Mouse (Mus musculus) spleen, adult 12 weeks (tissue): ENCODE data around the gene Ubtf.
A peak's percentile ranks its signal among the peaks of the same experiment; 100 is the strongest.
"Not testable (repeated sequence)": the region's sequence is repeated elsewhere in the genome, so short reads cannot be mapped to it uniquely, and the experiment has no call there.

Experiments used
- DNase-seq: peaks from one replicate; pipeline ENCODE4 v3.0.0; 2022; ENCODE audit warnings: low spot score

Ubtf gene

DNA sequence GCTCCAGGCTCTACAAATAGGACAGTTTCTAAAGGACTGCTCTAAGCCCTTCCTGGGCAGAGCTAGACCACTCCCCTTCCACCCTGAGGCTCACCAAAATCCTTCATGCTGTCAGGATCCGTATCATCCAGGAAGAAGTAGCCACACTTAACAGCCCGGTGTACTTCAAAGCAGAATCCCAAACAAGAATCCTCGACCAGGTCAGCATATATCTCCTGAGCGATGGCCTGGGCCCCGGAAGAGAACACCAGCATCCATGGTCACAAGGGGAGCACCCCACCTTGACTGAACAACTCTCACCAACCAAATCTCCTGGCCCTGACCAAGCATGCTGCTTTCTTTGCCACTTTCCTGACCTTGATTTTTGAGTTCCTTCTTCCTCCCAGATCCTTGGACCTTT is 25.1 kb downstream of the Ubtf start:
- DNase-seq = no peak

DNA sequence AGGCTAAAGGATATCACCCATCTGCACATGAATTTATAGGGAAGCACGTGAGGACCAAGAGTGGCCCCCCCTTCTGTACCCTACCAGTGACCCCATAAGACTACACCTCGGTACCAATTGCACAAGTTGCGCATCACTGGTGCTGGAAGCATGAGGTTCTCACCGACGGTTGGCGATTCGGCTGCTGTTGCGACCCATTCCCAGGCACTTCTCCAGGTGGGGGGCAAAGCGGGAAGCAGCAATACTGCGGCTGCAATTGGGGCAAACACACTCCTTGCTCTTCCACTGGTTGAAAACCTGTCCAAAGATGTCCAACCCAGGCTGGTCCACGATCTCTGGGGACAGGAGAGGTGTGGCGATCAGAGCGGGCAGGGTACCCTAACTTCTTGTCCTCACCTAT is 25.6 kb downstream of the Ubtf start:
- DNase-seq = no peak

DNA sequence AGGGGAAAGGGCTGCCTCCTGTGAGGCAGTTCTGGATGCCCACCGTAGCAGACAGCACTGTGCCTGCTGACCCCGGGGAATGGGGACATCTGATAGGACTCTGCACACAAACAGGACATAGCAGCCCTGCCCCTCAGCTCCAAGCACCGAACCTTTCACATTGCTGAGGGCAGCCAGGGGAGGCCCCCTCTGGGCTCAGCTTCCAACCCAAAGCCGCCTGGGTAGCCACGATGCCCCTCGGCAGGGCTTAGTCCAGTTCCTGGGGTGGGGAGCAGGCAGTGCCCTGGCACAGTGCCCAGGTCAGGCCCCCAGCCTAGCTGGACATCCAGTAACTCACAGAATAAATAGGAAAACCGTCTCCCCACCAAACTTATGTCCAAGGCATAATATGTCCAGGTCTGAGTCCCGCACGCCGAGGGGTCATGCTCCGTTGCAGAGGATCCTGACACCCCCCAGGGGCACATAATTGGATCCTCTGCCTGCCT is 28.4 kb downstream of the Ubtf start:
- DNase-seq = no peak

DNA sequence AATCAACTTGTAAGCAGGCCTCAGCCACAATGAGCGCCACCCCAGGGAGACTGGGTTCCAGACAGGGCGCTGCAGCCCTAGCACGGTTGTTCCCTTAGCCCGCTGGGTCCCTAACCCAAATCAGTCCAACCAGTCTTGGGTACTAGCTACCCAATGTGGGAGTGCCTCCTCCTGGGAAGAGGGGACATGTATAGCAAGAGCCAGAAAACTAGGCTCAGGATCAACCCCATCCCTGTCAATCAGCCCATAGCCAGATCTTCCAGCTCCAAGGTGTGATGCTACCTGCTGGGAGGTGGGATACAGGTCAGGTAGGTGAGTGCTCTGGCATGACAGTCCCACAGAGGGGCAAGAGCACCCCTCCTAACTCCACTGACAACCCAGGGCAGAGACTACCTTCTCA is 29.4 kb downstream of the Ubtf start:
- DNase-seq = no peak

DNA sequence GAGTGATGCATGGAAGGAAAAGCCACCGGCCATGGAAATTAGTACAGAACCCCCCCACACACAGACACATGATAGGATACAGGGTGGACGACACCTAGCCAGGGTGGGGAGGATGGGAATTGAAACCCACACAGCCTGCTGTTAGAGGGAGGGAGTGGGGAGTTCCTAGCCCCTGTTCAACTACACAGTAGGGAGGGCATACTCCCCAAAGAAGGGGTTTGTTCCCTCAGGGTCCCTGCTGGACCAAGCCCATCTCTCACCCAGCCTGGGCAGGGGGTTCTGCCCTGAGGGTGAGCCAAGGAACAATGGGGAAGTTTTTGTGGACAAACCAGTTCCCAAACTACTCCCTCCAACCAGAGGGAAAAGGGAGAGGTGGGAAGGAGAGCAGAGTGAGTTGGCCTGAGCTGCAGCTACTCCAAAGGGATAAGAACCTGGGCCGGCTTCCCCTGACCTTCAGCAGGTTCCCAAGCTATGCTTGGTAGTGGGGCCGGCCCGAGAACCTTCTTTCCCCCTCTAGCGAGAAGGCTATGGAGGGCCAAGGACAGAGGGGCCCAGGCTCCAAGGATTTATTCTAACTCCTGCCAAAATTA is 29.9 kb downstream of the Ubtf start:
- no peak for DNase-seq

DNA sequence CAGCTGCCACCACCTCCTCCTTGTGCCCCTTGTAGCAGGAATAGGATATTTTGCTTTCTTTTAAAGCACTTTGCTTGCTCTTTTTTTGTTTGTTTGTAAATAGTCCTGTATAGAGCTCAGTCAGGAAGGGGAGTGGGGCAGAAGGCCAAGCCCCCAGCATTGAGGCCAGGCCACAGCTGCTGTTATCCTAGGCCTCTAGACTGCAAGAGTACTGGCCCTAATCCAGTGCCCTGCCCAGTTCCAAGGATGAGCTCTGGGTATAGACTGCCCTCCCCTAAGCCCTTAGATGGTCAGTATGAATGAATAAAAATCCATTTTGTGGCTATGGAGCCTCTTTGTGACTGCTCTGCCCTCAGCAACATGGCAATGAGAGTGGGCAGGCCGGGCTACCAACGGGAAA is 30.6 kb downstream of the Ubtf start:
- DNase-seq = no peak

DNA sequence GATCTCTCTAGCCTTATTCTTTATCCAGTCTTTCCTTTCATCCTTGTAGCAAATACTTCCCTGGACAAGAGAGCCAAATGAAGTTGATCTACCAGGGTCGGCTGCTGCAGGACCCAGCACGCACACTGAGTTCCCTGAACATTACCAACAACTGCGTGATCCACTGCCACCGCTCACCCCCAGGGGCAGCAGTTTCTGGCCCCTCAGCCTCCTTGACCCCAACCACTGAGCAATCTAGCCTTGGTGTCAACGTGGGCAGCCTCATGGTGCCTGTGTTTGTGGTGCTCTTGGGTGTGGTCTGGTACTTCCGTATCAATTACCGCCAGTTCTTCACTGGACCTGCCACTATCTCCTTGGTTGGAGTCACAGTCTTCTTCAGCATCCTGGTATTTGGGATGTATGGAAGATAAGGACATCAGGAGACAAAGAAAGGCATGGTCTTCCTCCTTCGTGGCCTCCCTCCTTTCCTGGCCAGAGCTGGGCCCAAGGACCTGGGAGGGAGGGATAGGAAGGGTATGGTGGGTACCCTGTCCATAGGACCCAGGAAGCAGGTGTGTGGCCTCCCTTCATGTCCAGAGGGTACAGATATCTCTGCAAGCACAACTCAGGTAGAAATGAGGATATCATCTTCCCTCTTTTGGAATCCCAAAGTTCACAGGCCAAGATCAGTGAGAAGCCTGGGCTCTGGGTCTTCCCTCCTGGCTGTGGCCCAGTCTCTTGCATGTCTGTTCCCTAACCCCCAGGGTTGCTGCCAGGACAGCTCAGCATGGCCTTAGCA is 31.3 kb downstream of the Ubtf start:
- DNase-seq = no peak

DNA sequence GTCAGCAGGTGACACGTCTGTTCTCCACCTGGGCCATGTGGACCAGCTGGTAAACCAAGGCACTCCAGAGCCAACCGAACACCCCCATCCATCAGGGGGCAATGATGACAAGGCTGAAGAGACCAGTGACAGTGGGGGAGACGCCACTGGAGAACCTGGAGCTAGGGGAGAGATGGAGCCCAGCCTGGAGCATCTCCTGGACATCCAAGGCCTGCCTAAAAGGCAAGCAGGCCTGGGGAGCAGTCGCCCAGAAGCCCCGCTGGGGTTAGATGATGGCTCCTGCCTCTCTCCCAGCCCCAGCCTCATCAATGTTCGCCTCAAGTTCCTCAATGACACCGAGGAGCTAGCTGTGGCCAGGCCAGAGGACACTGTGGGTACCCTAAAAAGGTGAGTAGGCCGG is 32.1 kb downstream of the Ubtf start:
- DNase-seq = no peak

DNA sequence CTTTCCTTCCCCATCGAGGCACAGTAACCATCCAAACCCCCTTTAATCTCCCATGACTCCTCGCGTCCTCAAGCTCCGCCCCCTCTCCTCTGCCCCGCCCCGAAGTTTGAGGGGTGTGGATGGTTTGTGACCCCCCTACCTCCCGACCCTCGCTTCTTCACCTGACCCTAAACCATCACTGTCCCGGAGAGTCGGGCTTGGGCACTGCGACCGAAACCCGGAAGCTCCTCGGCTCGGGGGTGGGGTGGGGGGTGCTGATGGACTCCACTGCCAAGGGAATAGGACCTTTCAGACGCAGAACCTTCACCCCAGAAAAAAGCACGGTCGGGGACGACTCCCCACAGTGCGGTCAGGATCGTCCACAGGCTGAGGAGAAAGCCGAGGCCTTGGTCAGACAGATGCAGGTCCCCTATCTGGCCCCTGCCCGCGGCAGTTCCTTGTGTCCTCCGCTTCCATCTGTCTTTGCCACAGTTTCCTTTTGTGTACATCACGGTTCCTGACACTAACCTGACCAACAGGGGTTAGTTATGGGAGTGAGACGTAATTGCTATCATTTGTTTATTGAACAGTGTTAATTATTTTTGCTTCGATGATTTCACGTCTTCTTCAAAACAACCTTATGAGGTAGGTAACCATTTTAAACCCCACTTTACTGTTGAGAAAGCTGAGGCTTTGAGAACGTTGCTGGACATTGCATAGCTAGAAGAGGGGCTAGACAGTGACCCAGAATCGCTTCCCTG is 34.3 kb downstream of the Ubtf start:
- no peak for DNase-seq

DNA sequence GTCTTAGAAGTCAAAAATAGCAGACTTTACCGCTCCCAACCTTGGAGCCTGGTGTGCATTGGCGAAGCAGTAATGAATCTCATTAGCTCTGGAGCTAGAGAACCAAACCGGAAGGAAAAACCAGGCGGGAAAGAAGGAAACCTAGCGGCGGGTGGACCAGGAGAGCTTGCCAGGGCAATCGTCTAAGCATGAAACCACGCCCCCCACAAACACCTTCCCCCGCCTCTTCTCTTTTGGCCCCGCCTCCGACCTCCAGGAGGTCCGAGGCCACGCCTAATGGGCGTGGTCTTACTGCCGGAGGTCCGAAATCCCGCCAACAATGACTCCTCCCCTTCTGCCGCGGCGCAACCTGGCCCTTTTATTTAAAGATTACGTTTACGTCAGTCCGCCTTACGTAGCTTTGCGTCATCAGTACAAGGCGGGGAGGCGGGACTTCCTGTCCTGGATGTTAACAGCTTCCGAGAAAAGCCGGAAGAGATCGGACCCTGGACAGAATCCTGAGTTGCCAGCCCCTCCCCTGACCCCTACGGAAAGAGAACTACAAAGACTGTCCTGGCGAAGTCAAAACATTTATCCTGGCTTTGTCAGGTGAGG is 34.9 kb downstream of the Ubtf start, which contains the start of gene Tmub2:
Gene Tmub2 (plus strand): TSS at position 431 of the 594 bp plus-strand sequence.
- DNase-seq = peak; percentile 93

DNA sequence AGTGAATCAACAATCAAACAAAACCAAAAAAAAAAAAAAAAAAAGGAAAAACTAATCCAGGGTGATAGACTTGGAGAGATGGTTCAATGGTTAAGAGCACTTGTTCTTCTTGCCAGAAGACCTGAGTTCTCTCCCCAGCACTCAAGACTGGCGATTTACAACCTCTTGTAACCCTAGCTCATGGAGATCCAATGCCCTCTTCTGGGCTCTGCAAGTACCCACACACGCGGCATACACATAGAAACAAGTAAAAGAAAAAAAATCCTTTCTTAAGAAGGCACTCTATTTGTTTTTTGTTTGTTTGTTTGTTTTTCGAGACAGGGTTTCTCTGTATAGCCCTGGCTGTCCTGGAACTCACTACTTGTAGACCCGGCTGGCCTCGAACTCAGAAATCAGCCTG is 35.6 kb downstream of the Ubtf start:
- DNase-seq = no peak

DNA sequence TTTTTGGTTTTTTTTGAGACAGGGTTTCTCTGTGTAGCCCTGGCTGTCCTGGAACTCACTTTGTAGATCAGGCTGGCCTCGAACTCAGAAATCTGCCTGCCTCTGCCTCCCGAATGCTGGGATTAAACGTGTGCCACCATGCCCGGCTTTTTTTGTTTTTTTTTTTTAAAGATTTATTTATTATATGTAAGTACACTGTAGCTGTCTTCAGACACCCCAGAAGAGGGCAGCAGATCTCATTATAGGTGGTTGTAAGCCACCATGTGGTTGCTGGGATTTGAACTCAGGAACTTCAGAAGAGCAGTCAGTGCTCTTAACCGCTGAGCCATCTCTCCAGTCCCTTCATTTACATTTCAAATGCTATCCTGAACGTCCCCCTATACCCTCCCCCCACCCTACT is 39.3 kb downstream of the Ubtf start:
- DNase-seq = not testable (repeated sequence)

DNA sequence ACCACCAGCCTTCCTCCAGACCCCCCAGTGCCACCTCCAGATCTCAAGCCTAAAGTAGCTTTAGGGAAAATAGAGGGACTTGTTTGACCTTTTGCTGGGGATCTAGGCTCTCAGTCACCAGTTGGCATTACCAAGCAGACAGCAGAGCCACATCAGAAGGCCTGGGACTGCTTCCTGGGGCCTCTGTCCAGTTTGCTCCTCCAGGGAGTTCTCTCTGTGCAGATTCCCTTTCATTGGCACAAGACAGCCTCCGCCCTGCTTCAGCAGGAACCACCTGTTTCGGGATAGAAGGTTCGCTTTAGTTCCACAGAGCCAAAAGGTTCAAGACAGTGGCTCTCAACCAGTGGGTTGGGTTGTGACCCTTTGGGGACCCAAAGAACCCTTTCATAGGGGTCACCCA is 39.9 kb downstream of the Ubtf start:
- no peak for DNase-seq

DNA sequence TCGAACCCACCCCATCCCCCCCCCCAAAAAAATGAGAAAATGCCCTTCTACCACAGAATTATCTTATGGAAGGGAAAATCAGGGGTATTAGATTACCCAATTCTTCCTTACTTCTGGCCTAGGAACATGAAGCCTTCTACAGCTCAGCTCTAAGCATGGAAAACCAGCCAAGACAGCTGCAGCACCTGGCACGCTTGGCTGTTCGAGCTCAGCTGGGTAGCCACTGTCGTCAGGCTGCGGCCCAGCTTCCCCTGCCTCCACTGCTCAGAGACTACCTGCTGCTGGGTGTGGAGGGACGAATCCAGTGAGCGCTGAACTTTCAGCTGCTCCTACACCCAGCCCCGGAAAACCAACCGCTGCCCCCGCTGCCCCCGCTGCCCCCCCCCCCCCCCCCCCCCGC is 41.8 kb downstream of the Ubtf start:
- no peak for DNase-seq

DNA sequence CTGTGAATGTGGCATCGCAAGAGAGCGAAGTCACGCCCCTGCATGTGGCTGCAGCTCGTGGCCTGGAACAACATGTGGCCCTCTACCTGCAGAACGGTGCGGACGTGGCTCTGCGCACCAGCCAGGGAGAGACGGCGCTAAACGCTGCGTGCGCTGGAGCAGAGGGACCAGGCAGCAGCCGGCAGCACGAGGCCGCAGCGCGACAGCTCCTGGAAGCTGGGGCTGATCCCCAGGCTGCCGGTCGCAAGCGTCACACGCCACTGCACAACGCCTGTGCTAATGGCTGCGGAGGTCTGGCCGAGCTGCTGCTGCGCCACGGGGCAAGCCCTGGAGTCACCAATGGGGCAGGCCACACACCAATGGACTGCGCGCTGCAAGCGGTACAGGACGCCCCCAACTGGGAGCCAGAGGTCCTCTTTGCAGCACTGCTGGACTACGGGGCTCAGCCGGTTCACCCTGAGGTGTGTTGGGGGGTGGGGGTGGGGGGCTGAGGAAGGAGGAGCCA is 43.1 kb downstream of the Ubtf start:
- DNase-seq = no peak

DNA sequence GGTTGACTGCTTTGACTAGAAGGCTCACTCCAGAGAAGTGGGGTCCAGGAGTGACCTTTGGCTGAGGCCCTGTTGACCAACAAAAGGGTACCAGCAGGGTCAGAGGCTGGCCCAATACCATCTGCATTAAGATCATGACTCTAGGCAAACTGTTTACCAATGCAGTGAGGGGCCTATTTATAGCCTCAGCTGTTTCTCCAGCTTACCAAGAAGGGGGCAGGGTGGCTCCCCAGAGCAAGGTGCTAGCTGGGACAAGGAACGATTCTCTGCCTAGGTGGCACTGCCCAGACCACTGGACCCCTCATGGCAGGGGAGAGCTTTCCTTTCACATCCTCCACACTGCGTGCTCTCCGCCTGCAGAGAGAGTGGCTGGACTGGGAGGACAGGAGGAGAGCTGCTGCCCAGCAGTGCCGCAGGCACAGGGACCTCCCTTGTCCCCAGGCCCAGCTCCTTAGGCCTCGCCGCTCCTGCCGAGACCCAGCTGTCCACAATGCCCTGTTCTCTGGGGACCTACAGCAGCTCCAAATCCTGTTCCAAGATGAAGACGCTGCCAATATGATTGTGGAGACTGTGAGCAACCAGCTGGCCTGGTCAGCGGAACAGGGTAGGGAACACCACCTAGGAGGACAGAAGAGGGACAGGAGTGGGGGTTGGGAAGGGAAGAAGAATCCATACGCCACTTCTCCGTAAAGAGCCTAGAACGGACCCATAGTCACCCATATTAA is 50.9 kb downstream of the Ubtf start, which contains the start of gene Asb16:
Gene Asb16 (plus strand): TSS at position 224 of the 725 bp plus-strand sequence.
- DNase-seq = no peak

DNA sequence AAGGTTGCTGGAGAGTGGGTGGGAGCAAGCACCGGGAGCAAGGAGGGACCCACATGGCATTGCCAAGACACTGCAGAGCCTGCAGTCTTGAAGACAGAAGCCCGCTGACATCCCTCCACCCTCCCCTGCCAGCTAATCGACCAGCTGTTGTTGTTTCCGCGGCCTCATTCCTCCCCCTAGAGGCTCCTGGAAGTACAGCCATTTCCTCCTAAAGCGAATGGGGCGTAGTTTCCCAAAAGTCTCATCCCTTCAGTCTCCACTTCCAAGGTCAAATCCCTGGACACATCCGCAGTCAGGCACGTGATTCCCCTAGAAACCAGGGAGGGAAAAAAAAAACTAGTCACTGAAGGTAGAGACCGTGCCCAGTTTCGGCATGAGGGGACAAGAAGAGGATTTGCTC is 52.1 kb downstream of the Ubtf start:
- DNase-seq = no peak

DNA sequence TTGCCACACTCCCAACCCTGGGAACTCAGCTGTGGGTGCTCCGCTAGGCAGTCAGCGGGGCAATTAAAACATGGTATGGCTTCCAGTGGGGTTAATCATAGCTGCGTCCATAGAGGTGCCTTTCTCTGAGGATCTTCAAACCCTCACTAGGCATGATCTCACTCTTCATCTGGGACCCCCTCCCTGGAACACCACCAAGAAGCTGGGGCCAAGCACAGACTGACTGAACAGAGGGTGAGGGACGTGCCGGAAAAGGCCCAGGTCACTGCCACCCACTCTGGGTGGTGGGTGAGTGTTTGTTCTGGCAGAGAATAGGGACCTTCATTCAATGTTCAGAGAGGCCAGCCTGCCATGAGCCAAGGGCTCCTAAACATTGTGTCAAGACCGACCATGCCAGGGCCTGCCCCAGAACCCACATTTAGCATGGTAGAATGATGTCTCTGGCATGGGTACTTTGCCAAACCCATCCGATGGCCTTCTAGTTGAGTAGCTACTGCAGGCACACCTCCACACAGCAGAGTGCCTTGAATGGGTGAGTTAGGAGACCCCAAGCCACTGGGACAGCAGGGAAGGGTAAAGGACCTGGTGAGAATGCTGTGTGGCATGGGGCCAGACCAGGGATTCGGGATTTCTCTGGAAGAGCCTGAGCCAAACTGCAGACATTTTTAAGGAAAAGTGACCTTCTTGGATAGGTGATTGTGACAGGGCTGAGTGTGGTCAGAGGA is 52.7 kb downstream of the Ubtf start:
- no peak for DNase-seq

DNA sequence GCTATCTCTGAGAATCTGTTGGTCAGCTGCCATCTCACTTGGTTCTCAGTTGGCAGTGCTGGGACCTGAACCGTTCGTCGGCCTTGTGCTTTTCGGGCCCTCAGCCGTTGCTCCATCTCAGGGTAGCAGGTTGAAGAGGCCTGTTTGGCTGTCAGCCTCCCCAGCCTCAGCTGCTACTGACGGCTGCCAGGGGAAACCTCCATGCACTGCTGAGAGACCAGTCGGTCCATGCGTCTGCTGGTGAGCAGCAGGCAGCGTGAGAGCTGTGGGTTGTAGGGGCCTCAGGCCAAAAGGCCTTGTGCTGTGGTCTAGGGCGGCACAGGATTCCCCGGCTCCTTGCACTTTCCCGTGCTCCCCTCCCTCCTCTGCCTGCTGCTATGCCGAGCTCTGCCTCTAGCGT is 53.7 kb downstream of the Ubtf start:
- DNase-seq = no peak

DNA sequence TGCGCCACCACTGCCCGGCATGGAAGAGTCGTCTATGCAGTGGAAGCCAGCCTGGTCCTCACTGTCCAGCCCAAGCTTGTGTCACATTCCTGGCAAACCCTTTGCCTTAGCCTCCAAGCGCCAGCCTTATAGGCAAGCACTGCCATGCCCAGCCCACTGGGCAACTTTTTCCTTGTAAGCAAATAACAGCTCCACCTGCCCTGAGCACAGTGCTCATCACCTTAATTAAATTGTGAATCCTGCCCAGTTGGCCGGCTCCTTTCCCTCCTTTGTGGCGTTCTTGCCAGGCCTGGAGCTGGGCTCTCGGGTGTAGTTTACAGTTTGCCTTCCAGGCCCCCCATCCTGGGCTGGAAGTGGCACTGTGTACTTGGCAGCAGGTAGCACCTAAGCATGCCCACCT is 56.3 kb downstream of the Ubtf start:
- DNase-seq = no peak

DNA sequence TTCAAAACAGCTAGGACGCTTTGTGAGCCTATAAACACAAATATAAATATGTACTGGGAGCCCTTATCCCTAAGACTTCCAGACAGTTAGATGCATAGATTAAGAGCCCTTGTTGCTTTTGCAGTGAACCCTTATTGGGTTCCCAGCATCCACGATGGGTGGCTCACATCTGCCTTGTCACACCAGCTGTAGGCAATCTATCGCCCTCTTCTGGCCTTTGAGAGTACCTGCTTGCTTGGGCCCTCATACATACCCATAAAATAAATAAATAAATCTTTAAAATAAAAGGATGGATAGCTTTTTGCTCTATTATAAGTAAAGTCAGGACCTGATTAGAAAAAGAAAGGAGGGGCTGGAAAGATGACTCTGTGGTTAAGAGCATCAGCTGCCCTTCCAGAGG is 61.0 kb downstream of the Ubtf start:
- no peak for DNase-seq
